Mouse (Mus musculus) 3T3-L1 (cell line): ENCODE data around the gene Gm8271.
"Not testable (repeated sequence)": the region's sequence is repeated elsewhere in the genome, so short reads cannot be mapped to it uniquely, and the experiment has no call there.

Experiments used
- DNase-seq: peaks from one replicate; pipeline ENCODE4 v3.0.0-alpha.2; 2015; ENCODE audit warnings: low read depth, low spot score

Gm8271 gene

GRCm38 (mm10) chr14:5185493-5185892 lies at the start of gene Gm8271:
Gene Gm8271, plus strand, starts transcription at chr14:5185793.
- DNase-seq, result not testable (repeated sequence)

GRCm38 (mm10) chr14:5164235-5164634 lies 21.4 kb upstream of the Gm8271 start, which contains the start of gene Gm3317:
Gene Gm3317, plus strand, starts transcription at chr14:5164535.
- not testable (repeated sequence) for DNase-seq
